Mouse (Mus musculus): ENCODE measurements at regions not wholly inside any gene's neighbourhood (a gene's known extent, or its start where the extent isn't known, plus 50 kb on each side); places are given as distances from the start of the nearest gene placed in this dataset.

DNA sequence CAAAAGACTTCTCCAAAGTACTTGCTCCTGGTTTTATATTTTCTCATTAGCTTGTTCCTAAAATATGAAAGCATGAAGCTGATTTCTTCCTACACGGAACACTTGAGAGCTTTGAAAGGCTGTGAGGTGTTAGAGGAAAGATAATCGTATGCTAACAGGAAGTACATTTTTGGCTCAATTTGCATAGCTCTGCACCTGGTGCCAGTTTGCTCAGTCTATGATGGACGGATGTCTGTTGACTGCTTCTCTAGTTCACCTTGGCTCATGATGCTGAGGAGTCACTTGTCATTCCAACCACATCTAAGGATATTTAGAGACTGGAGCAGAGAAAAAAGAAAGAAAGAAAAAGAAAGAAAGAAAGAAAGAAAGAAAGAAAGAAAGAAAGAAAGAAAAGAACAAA lies 882.5 kb downstream of the Stpg2 start:
- TF ChIP-seq CTCF (IDR thresholded peaks at IDR 0.05; ENCODE audit: borderline replicate concordance, insufficient read depth, low read depth, low read length) (no peak), POLR2A (IDR thresholded peaks at IDR 0.05; ENCODE audit: borderline replicate concordance, insufficient read depth, low read length) (no peak)

Measured in cerebellum, adult 2 months (tissue).